Comparison of ENCODE assay signal across 11 mouse cellular contexts in genomic region chr3:26095551-26095950, GRCm38 (mm10).
A peak's percentile ranks its signal among the peaks of the same experiment; 100 is the strongest.
DNase-seq lines count a peak whose midpoint lies in the region; ATAC-seq and TF ChIP-seq lines count a peak whose summit lies in the region.
"Had no signal": no experiment of that assay in that cellular context is flagged by ENCODE, and none has a peak within 500 bp of the region (broad histone marks: within the 10 kb centered on the region; RNA-seq: fewer than 3 reads in every experiment).

No protein-coding gene starts in this region.

- no peak for ATAC-seq in kidney, embryonic 14.5 days (ENCODE audit: low FRiP score, low TSS enrichment)
- peak; percentile 49; the same call in 1 of the 2 replicates for ATAC-seq in G1E (ENCODE audit: extremely low read depth, insufficient number of reproducible peaks, low FRiP score, poor library complexity, severe bottlenecking)
- no peak for ATAC-seq in embryonic facial prominence, embryonic 14.5 days (ENCODE audit: low read depth)

- no peaks in the 10 kb centered on the region for H3K36me3 ChIP-seq in kidney, embryonic 14.5 days (ENCODE audit: control insufficient read depth, insufficient read depth, low read length)
- H3K36me3 ChIP-seq in G1E (replicated peaks) = no peaks in the 10 kb centered on the region
- no peaks in the 10 kb centered on the region for H3K36me3 ChIP-seq in embryonic facial prominence, embryonic 14.5 days (ENCODE audit: control insufficient read depth, insufficient read depth, low read length)
- H3K36me3 ChIP-seq: limb, embryonic 13.5 days had no signal

- H3K27ac ChIP-seq in kidney, embryonic 14.5 days (ENCODE audit: low read depth, low read length) = no peak overlapping the region
- H3K27ac ChIP-seq in embryonic facial prominence, embryonic 14.5 days (replicated peaks; ENCODE audit: low read depth, low read length) = no peak overlapping the region
- H3K27ac ChIP-seq: hindbrain, embryonic 14.5 days; limb, embryonic 13.5 days had no signal

- 0 out of 2 replicates have a peak, but pooled peaks have one; percentile 26 for TF ChIP-seq CTCF in G1E (IDR thresholded peaks at IDR 0.05; ENCODE audit: low read depth, low read length)

- H3K4me1 ChIP-seq in kidney, embryonic 14.5 days (ENCODE audit: control insufficient read depth, insufficient read depth, low read length) = no peaks in the 10 kb centered on the region
- H3K4me1 ChIP-seq in G1E (ENCODE audit: insufficient read depth, low read depth, low read length) = no peaks in the 10 kb centered on the region
- no peaks in the 10 kb centered on the region for H3K4me1 ChIP-seq in embryonic facial prominence, embryonic 14.5 days (ENCODE audit: control insufficient read depth, insufficient read depth, low read length)
- H3K4me1 ChIP-seq: limb, embryonic 13.5 days had no signal

- no peak overlapping the region for H3K9ac ChIP-seq in kidney, embryonic 14.5 days (ENCODE audit: low read depth, low read length)
- no peak overlapping the region for H3K9ac ChIP-seq in embryonic facial prominence, embryonic 14.5 days (ENCODE audit: low read depth, low read length)
- H3K9ac ChIP-seq: hindbrain, embryonic 14.5 days; limb, embryonic 13.5 days had no signal

- H3K27me3 ChIP-seq in kidney, embryonic 14.5 days (ENCODE audit: control insufficient read depth, insufficient read depth, low read length) = no peaks in the 10 kb centered on the region
- peaks cover 9% of the 10 kb centered on the region; the same call in 1 of the 2 replicates for H3K27me3 ChIP-seq in G1E (ENCODE audit: insufficient read depth, low read length)
- H3K27me3 ChIP-seq in embryonic facial prominence, embryonic 14.5 days (replicated peaks; ENCODE audit: control insufficient read depth, insufficient read depth, low read length) = no peaks in the 10 kb centered on the region
- H3K27me3 ChIP-seq: limb, embryonic 13.5 days had no signal

- no peaks in the 10 kb centered on the region for H3K9me3 ChIP-seq in kidney, embryonic 14.5 days (ENCODE audit: control insufficient read depth, low read length)
- no peaks in the 10 kb centered on the region for H3K9me3 ChIP-seq in G1E (replicated peaks)
- H3K9me3 ChIP-seq in embryonic facial prominence, embryonic 14.5 days (ENCODE audit: control insufficient read depth, low read length) = no peaks in the 10 kb centered on the region
- H3K9me3 ChIP-seq: limb, embryonic 13.5 days had no signal

- no peak overlapping the region for H3K4me2 ChIP-seq in kidney, embryonic 14.5 days (replicated peaks; ENCODE audit: low read depth, low read length)
- no peak overlapping the region for H3K4me2 ChIP-seq in embryonic facial prominence, embryonic 14.5 days (ENCODE audit: low read depth, low read length)
- H3K4me2 ChIP-seq: hindbrain, embryonic 14.5 days; limb, embryonic 13.5 days had no signal

- peak; percentile 13 for DNase-seq in adrenal gland, adult 2 months
- DNase-seq in adrenal gland, postnatal 4 days (ENCODE audit: low spot score in 2 of 2) = no peak
- DNase-seq in kidney, adult 8-10 months = peak; percentile 2 to 20
- peak; percentile 4 for DNase-seq in G1E (ENCODE audit: low spot score)
- DNase-seq in embryonic facial prominence, embryonic 14.5 days (ENCODE audit: low spot score) = peak; percentile 14
- DNase-seq in spleen, postnatal 4 days (ENCODE audit: low spot score in 2 of 2) = no peak
- DNase-seq in spleen, postnatal 10 days (ENCODE audit: low spot score in 2 of 2) = no peak
- DNase-seq: thymus, postnatal 25 days had no signal

- H3K4me3 ChIP-seq in kidney, embryonic 14.5 days (ENCODE audit: low read length) = no peak overlapping the region
- H3K4me3 ChIP-seq in G1E (ENCODE audit: low read depth, low read length) = no peak overlapping the region
- H3K4me3 ChIP-seq in embryonic facial prominence, embryonic 14.5 days (ENCODE audit: low read depth, low read length) = no peak overlapping the region
- H3K4me3 ChIP-seq: limb, embryonic 13.5 days had no signal

Comparison
In these comparisons a context has a peak if more than half of its experiments do, and no peak if none do; other contexts are left out.
1. DNase-seq: peak in adrenal gland, adult 2 months (single experiment), kidney, adult 8-10 months (2 of 2), G1E (single experiment) and embryonic facial prominence, embryonic 14.5 days (single experiment); none in adrenal gland, postnatal 4 days (0 of 2), spleen, postnatal 4 days (0 of 2) and spleen, postnatal 10 days (0 of 2).